Mouse (Mus musculus): ENCODE data around the gene Fam118b. TPM values are rescaled to one million over a fixed set of nuclear protein-coding genes. Genes with fewer than 3 reads are reported as not detected.

Gene Fam118b
- polyA plus RNA-seq, 1 experiment from 2014 or later: 58.2 TPM

DNA sequence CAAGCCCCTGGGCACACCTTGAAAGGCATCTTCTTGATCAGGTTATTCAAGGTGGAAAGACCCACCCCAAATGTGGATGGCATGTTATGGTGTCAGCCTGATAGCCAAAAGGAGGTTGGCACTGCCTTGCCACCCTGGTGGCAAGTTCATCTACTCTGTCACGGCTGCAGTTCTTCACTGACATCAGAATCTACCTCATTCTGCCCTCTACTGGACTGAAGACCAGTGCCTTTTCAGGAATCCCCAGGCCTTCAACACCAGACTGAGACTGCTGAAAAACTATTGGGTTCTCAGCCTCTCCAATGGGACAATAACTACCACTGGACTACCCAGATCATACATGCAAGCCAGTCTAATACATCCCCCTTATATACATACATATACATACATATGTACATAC lies 27.9 kb downstream of the Fam118b start:
- H3K27ac ChIP-seq (ENCODE audit: low read length): no peak overlapping the region
- H3K9ac ChIP-seq (ENCODE audit: low read depth, low read length): no peak overlapping the region
- H3K9me3 ChIP-seq (ENCODE audit: control insufficient read depth, low read length): no peaks in the 10 kb centered on the region
- no peaks in the 10 kb centered on the region for H3K36me3 ChIP-seq (ENCODE audit: control insufficient read depth, insufficient read depth, low read length)
- H3K4me3 ChIP-seq (ENCODE audit: low read length): no peak overlapping the region
- no peak overlapping the region for H3K4me2 ChIP-seq (ENCODE audit: low read depth, low read length)
- H3K4me1 ChIP-seq (ENCODE audit: control insufficient read depth, insufficient read depth, low read length): no peaks in the 10 kb centered on the region
- WGBS: 68% methylated on average over 1 of the region's 1 CpGs
- no peak for ATAC-seq
- H3K27me3 ChIP-seq (replicated peaks; ENCODE audit: control insufficient read depth, insufficient read depth, low read length): no peaks in the 10 kb centered on the region

- Histone ChIP-seq H3K27me3 (replicated peaks; ENCODE audit: control insufficient read depth, insufficient read depth, low read length) (no peaks in the 10 kb centered on the region), H3K4me1 (ENCODE audit: control insufficient read depth, insufficient read depth, low read length) (no peaks in the 10 kb centered on the region), H3K4me2 (ENCODE audit: low read depth, low read length) (no peak overlapping the region), H3K9ac (ENCODE audit: low read depth, low read length) (no peak overlapping the region), H3K9me3 (ENCODE audit: control insufficient read depth, low read length) (no peaks in the 10 kb centered on the region), H3K4me3 (ENCODE audit: low read length) (no peak overlapping the region), H3K36me3 (ENCODE audit: control insufficient read depth, insufficient read depth, low read length) (no peaks in the 10 kb centered on the region), H3K27ac (ENCODE audit: low read length) (no peak overlapping the region)
- ATAC-seq: no peak
- WGBS: 68% methylated on average over 6 of the region's 6 CpGs
These were observed 28.6 kb downstream of the Fam118b start for GRCm38 (mm10) chr9:35238915-35239571.

DNA sequence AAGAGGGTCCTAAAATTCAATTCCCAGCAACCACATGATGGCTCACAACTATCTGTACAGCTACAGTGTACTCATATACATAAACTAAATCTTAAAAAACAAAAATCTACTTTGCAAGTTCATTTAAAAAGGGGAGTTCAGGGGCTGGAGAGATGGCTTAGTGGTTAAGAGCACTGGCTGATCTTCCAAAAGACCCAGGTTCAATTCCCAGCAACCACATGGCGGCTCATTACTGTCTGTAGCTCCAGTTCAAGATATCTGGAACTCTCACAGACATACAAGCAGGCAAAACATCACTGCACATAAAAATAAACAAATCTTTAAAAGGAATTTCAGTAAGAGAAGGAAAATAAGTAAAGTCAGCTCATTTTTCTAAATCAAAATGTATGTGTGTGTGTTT lies 29.2 kb downstream of the Fam118b start:
- no peaks in the 10 kb centered on the region for H3K4me1 ChIP-seq (ENCODE audit: control insufficient read depth, insufficient read depth, low read length)
- no peak overlapping the region for H3K4me3 ChIP-seq (ENCODE audit: low read length)
- no peaks in the 10 kb centered on the region for H3K36me3 ChIP-seq (ENCODE audit: control insufficient read depth, insufficient read depth, low read length)
- 95% methylated on average over 1 of the region's 1 CpGs for WGBS
- H3K9ac ChIP-seq (ENCODE audit: low read depth, low read length): no peak overlapping the region
- H3K9me3 ChIP-seq (ENCODE audit: control insufficient read depth, low read length): no peaks in the 10 kb centered on the region
- ATAC-seq: no peak
- no peak overlapping the region for H3K4me2 ChIP-seq (ENCODE audit: low read depth, low read length)
- H3K27me3 ChIP-seq (replicated peaks; ENCODE audit: control insufficient read depth, insufficient read depth, low read length): no peaks in the 10 kb centered on the region
- H3K27ac ChIP-seq (ENCODE audit: low read length): no peak overlapping the region

DNA sequence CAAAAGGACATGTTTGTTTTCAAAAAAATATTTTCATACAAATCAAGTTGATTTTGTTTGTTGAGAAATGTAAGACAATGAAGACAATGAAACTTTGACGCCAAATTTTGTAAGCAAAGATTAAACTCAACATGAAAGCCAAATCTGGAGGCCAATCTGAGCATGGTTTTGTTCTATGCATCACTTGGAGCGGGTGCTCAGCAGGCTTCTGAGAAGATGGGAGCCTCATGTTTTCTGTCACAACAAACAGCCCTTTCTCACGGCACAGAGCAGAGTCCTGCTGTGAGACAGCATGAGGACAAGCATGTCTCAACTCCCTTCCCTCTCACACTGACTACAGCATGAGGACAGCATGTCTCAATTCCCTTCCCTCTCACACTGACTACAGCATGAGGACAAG lies 31.6 kb downstream of the Fam118b start:
- WGBS: 77% methylated on average over 3 of the region's 3 CpGs
- ATAC-seq: no peak

GRCm38 (mm10) chr9:35228671-35229070 lies 38.9 kb downstream of the Fam118b start:
- Histone ChIP-seq H3K27ac (ENCODE audit: low read length) (no peak overlapping the region), H3K9me3 (ENCODE audit: control insufficient read depth, low read length) (no peaks in the 10 kb centered on the region), H3K27me3 (replicated peaks; ENCODE audit: control insufficient read depth, insufficient read depth, low read length) (no peaks in the 10 kb centered on the region), H3K9ac (ENCODE audit: low read depth, low read length) (no peak overlapping the region), H3K4me1 (ENCODE audit: control insufficient read depth, insufficient read depth, low read length) (no peaks in the 10 kb centered on the region), H3K36me3 (ENCODE audit: control insufficient read depth, insufficient read depth, low read length) (peaks cover 2% of the 10 kb centered on the region; the same call in 1 of the 2 replicates), H3K4me2 (ENCODE audit: low read depth, low read length) (no peak overlapping the region), H3K4me3 (ENCODE audit: low read length) (no peak overlapping the region)
- no peak for ATAC-seq
- 83% methylated on average over 3 of the region's 3 CpGs for WGBS

More for the DNA sequence above, 31.6 kb downstream of the Fam118b start:
- H3K27me3 ChIP-seq (replicated peaks; ENCODE audit: control insufficient read depth, insufficient read depth, low read length): no peaks in the 10 kb centered on the region
- H3K9ac ChIP-seq (ENCODE audit: low read depth, low read length): no peak overlapping the region
- no peaks in the 10 kb centered on the region for H3K36me3 ChIP-seq (ENCODE audit: control insufficient read depth, insufficient read depth, low read length)
- H3K9me3 ChIP-seq (ENCODE audit: control insufficient read depth, low read length): no peaks in the 10 kb centered on the region
- no peak overlapping the region for H3K27ac ChIP-seq (ENCODE audit: low read length)
- H3K4me2 ChIP-seq (ENCODE audit: low read depth, low read length): no peak overlapping the region
- no peaks in the 10 kb centered on the region for H3K4me1 ChIP-seq (ENCODE audit: control insufficient read depth, insufficient read depth, low read length)
- no peak overlapping the region for H3K4me3 ChIP-seq (ENCODE audit: low read length)

- no peaks in the 10 kb centered on the region for H3K27me3 ChIP-seq (replicated peaks; ENCODE audit: control insufficient read depth, insufficient read depth, low read length)
- H3K4me3 ChIP-seq (ENCODE audit: low read length): no peak overlapping the region
- no peak overlapping the region for H3K4me2 ChIP-seq (ENCODE audit: low read depth, low read length)
- H3K4me1 ChIP-seq (ENCODE audit: control insufficient read depth, insufficient read depth, low read length): no peaks in the 10 kb centered on the region
- H3K9me3 ChIP-seq (ENCODE audit: control insufficient read depth, low read length): no peaks in the 10 kb centered on the region
- H3K36me3 ChIP-seq (ENCODE audit: control insufficient read depth, insufficient read depth, low read length): peaks cover 21% of the 10 kb centered on the region; the same call in 1 of the 2 replicates
- no peak; the same call in 1 of the 2 replicates for ATAC-seq
- 93% methylated on average over 3 of the region's 3 CpGs for whole genome bisulfite sequencing
- H3K27ac ChIP-seq (ENCODE audit: low read length): no peak overlapping the region
- H3K9ac ChIP-seq (ENCODE audit: low read depth, low read length): no peak overlapping the region
These were observed 44.1 kb downstream of the Fam118b start for GRCm38 (mm10) chr9:35223466-35223865.

GRCm38 (mm10) chr9:35217963-35218362 lies 49.6 kb downstream of the Fam118b start:
- H3K27ac ChIP-seq (ENCODE audit: low read length): no peak overlapping the region
- H3K4me2 ChIP-seq (ENCODE audit: low read depth, low read length): no peak overlapping the region
- H3K36me3 ChIP-seq (ENCODE audit: control insufficient read depth, insufficient read depth, low read length): peaks cover 29% of the 10 kb centered on the region
- 73% methylated on average over 1 of the region's 1 CpGs for WGBS
- no peak for ATAC-seq
- H3K27me3 ChIP-seq (replicated peaks; ENCODE audit: control insufficient read depth, insufficient read depth, low read length): no peaks in the 10 kb centered on the region
- H3K4me1 ChIP-seq (ENCODE audit: control insufficient read depth, insufficient read depth, low read length): no peaks in the 10 kb centered on the region
- no peak overlapping the region for H3K9ac ChIP-seq (ENCODE audit: low read depth, low read length)
- H3K4me3 ChIP-seq (ENCODE audit: low read length): no peak overlapping the region
- H3K9me3 ChIP-seq (ENCODE audit: control insufficient read depth, low read length): no peaks in the 10 kb centered on the region

DNA sequence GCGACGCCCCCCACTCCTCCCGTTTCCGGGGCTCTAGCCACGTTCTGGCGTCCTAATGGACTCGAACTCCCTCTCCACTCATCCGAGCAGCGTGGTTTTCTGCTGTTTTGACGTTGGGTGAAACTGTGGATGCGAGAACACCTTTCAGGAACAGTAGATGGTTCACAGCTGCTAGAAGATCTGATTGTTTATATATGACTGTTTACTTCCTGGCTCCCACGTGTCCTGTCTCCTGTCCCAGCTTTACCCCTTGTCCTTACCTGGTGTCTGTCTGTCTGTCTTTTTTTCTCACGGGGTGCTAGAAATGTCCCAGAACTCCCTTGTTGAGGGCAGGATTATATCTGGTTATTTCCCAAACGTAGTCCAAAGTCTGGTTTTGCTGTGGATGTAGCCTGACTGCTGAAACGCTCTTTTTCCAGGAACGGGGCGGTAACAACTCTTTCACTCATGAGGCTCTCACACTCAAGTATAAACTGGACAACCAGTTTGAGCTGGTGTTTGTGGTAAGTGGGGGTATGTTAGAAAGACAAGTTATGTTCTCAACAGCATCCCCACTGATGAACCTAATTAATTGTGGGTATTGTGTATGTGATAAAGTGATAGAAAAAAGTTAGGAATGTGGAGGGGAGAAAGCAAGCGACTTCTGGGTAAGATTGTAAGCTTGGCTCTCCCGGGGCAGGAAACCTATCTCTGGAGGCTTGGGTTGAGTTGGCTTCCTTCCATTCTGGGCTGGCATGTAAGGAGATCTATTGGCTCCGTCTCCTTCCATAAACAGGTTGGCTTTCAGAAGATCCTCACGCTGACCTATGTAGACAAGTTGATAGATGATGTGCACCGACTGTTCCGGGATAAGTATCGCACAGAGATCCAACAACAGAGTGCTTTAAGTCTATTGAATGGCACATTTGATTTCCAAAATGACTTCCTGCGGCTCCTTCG lies 55.8 kb downstream of the Fam118b start:
- peak overlapping the region; percentile 74 for H3K4me2 ChIP-seq (ENCODE audit: low read depth, low read length)
- H3K4me3 ChIP-seq (ENCODE audit: low read length): peak overlapping the region; percentile 81
- peak overlapping the region; percentile 84 for H3K9ac ChIP-seq (ENCODE audit: low read depth, low read length)
- ATAC-seq: peak; percentile 8
- 28% methylated on average over 26 of the region's 26 CpGs for WGBS
- H3K4me1 ChIP-seq (ENCODE audit: control insufficient read depth, insufficient read depth, low read length): peaks cover 14% of the 10 kb centered on the region
- H3K9me3 ChIP-seq (ENCODE audit: control insufficient read depth, low read length): no peaks in the 10 kb centered on the region
- no peaks in the 10 kb centered on the region for H3K27me3 ChIP-seq (replicated peaks; ENCODE audit: control insufficient read depth, insufficient read depth, low read length)
- H3K36me3 ChIP-seq (ENCODE audit: control insufficient read depth, insufficient read depth, low read length): peaks cover 18% of the 10 kb centered on the region
- H3K27ac ChIP-seq (ENCODE audit: low read length): peak overlapping the region; percentile 62; the same call in 1 of the 2 replicates

Measured in intestine, embryonic 16.5 days (tissue).